Mouse (Mus musculus) bone marrow, adult 2 months (tissue): Measurements from ENCODE around the gene Lnx1.

Experiments
- CTCF ChIP-seq: fragments of 200-500 bp; IDR thresholded peaks from 2 replicates; pipeline ENCODE4 v1.5.1; 2011; ENCODE audit warnings: low read length, control low read depth; ENCODE audit not compliant: control insufficient read depth, insufficient read depth
- POLR2A ChIP-seq: fragments of 200-500 bp; IDR thresholded peaks from 2 replicates; pipeline ENCODE4 v1.6.1; 2011; ENCODE audit warnings: low read depth, mild to moderate bottlenecking, control low read depth, low read length, borderline replicate concordance; ENCODE audit not compliant: control insufficient read depth

DNA sequence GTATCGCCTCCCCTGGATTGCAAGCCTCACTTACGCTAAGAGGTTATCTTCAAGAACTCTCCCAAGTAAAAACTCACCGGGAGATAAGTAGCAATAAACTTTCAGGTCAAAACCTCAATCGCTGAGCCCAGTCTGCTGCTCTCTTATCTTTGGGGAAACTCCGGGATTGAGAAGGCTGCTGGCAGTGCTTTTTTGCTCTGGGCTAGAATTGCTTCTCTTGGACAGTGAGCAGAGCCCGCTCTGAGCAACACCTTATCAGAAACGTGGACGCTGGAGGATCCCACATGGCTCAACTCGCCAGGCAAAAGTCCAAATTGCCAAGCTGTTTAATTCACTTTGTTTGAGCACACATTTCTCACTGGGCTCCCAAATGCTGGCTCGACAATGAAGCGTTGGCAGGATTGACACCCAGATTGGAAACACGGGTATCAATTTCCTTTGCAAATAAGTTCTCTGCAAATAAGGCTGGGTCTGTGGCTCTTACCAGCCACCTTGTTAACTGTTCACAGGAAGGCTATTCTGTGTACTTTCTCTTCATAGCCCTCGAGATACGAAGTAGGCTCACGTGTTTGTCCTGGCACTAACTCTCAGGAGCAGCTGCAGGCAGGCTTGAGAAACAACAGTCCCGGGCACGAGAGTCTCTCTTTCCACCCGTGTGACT is 89.1 kb downstream of the Lnx1 start:
- TF ChIP-seq POLR2A (no peak), CTCF (no peak)
